Mouse (Mus musculus): ENCODE measurements around the gene Sh3bgrl3. TPM values are rescaled to one million over a fixed set of nuclear protein-coding genes. Genes with fewer than 3 reads are reported as not detected.
"Not testable (repeated sequence)": the region's sequence is repeated elsewhere in the genome, so short reads cannot be mapped to it uniquely, and the experiment has no call there.

Sh3bgrl3 gene
- total RNA-seq (2021) = 100 to 1,000 TPM; 250 to 270 TPM
- long read RNA-seq, transcript Sh3bgrl3-202 (2 exons, 518 nt) = minor isoform, 7 of 131 reads
- long read RNA-seq, transcript Sh3bgrl3-201 (3 exons, 743 nt) = major isoform, 113 of 131 reads
- long read RNA-seq, partial matches to known transcripts = 7 of 131 reads
- long read RNA-seq, other reads (novel, unspliced or antisense) = 1 of 131 reads

- peak; percentile 86 to 90 for DNase-seq (ENCODE audit: low spot score in 2 of 2)
Measured at GRCm38 (mm10) chr4:134128221-134128982, at the start of gene Sh3bgrl3. Gene Sh3bgrl3 (minus strand): TSS chr4:134128789.

GRCm38 (mm10) chr4:134172391-134172790, 43.8 kb upstream of the Sh3bgrl3 start:
- peak in 1 of 2 experiments; percentile 44 for DNase-seq (ENCODE audit: low spot score in 2 of 2)

- no peak for DNase-seq (ENCODE audit: low spot score in 2 of 2)
Measured at GRCm38 (mm10) chr4:134166906-134167305, 38.3 kb upstream of the Sh3bgrl3 start.

- DNase-seq (ENCODE audit: low spot score in 2 of 2) = no peak
Measured at GRCm38 (mm10) chr4:134165548-134166465, 37.2 kb upstream of the Sh3bgrl3 start.

GRCm38 (mm10) chr4:134165024-134165423, 36.4 kb upstream of the Sh3bgrl3 start:
- no peak for DNase-seq (ENCODE audit: low spot score in 2 of 2)

- no peak for DNase-seq (ENCODE audit: low spot score in 2 of 2)
Measured at GRCm38 (mm10) chr4:134164591-134164990, 36.0 kb upstream of the Sh3bgrl3 start.

- DNase-seq (ENCODE audit: low spot score in 2 of 2) = peak; percentile 23 to 30
Measured at GRCm38 (mm10) chr4:134160071-134160470, 31.5 kb upstream of the Sh3bgrl3 start.

- DNase-seq (ENCODE audit: low spot score in 2 of 2) = no peak
Measured at GRCm38 (mm10) chr4:134158774-134159173, 30.2 kb upstream of the Sh3bgrl3 start.

- DNase-seq (ENCODE audit: low spot score in 2 of 2) = no peak
Measured at GRCm38 (mm10) chr4:134157558-134157957, 29.0 kb upstream of the Sh3bgrl3 start.

- DNase-seq (ENCODE audit: low spot score in 2 of 2) = peak in 1 of 2 experiments; percentile 46
Measured at GRCm38 (mm10) chr4:134156744-134157143, 28.2 kb upstream of the Sh3bgrl3 start.

GRCm38 (mm10) chr4:134155961-134156465, 27.4 kb upstream of the Sh3bgrl3 start:
- no peak for DNase-seq (ENCODE audit: low spot score in 2 of 2)

- DNase-seq (ENCODE audit: low spot score in 2 of 2) = no peak
Measured at GRCm38 (mm10) chr4:134155531-134155930, 26.9 kb upstream of the Sh3bgrl3 start.

GRCm38 (mm10) chr4:134154354-134154753, 25.8 kb upstream of the Sh3bgrl3 start:
- no peak for DNase-seq (ENCODE audit: low spot score in 2 of 2)

- no peak for DNase-seq (ENCODE audit: low spot score in 2 of 2)
Measured at GRCm38 (mm10) chr4:134153656-134154055, 25.1 kb upstream of the Sh3bgrl3 start.

GRCm38 (mm10) chr4:134152112-134152511, 23.5 kb upstream of the Sh3bgrl3 start:
- no peak for DNase-seq (ENCODE audit: low spot score in 2 of 2)

GRCm38 (mm10) chr4:134149389-134149788, 20.8 kb upstream of the Sh3bgrl3 start:
- DNase-seq (ENCODE audit: low spot score in 2 of 2) = no peak

- DNase-seq (ENCODE audit: low spot score in 2 of 2) = not testable (repeated sequence)
Measured at GRCm38 (mm10) chr4:134144297-134144696, 15.7 kb upstream of the Sh3bgrl3 start.

- DNase-seq (ENCODE audit: low spot score in 2 of 2) = no peak
Measured at GRCm38 (mm10) chr4:134138857-134139256, 10.3 kb upstream of the Sh3bgrl3 start.

- DNase-seq (ENCODE audit: low spot score in 2 of 2) = no peak
Measured at GRCm38 (mm10) chr4:134136280-134136926, 7.8 kb upstream of the Sh3bgrl3 start.

- DNase-seq (ENCODE audit: low spot score in 2 of 2) = no peak
Measured at GRCm38 (mm10) chr4:134132519-134133095, 4.0 kb upstream of the Sh3bgrl3 start.

Measured in layer of hippocampus, adult 18-20 months (tissue).